Mouse (Mus musculus) B cell, adult 2 months (primary cell): ENCODE data around the gene Rundc3b.

Source experiments
- DNase-seq, 2 experiments: peaks; one replicate each; pipeline ENCODE4 v3.0.0; 2022

The Rundc3b gene

DNA sequence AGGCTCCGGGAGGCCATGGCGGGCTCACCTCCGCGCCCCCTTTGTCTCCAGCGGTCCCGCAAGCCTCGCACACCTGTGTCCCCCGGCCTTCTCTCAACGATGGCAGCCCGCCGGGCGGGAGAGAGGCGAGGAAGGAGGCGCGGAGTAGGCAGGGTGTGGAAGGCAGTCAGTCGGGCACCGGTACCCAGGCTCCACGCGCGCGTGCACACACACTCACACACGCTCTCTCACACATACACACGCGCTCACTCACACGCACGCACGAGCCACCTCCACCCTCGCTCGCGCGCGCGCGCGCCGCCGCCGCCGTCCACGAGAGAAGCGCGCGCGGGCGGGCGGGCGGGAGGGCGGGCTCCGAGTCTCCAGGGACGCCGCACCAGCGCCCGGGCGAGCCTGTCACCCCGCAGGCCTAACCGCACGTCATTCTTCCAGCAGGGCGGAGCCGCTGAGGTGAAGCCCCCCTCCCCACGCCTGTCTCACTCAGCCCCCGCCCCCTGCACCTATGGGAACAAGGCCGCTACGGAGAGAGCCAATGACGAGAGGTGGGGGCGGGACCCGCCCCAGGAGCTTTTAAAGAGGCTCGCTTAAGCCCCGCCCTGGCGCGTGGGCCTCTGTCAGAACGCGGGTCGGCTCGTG is at the start of gene Rundc3b:
TSS of gene Rundc3b (minus strand) at position 357 of the 636 bp plus-strand sequence.
- DNase-seq = peak; percentile 91 to 93

DNA sequence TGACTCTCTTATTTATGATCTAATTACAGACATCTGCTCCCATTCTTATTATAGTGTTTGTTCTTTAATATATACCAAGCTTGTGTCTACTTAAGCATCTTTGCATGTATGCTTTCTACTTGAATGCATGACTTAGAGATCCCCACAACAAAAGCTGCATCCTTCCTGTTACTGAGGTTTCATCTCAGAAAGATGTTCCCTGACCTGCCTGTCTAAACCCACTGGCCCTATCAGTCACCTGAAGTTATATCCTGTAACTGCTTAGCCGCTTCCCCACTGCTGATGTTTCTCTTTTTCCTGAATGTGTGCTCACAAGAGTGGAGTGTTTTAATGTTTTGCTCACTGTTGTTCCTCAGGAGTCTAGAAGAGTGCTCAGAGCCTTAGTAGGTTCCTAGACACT is 46.9 kb upstream of the Rundc3b start:
- no peak for DNase-seq

DNA sequence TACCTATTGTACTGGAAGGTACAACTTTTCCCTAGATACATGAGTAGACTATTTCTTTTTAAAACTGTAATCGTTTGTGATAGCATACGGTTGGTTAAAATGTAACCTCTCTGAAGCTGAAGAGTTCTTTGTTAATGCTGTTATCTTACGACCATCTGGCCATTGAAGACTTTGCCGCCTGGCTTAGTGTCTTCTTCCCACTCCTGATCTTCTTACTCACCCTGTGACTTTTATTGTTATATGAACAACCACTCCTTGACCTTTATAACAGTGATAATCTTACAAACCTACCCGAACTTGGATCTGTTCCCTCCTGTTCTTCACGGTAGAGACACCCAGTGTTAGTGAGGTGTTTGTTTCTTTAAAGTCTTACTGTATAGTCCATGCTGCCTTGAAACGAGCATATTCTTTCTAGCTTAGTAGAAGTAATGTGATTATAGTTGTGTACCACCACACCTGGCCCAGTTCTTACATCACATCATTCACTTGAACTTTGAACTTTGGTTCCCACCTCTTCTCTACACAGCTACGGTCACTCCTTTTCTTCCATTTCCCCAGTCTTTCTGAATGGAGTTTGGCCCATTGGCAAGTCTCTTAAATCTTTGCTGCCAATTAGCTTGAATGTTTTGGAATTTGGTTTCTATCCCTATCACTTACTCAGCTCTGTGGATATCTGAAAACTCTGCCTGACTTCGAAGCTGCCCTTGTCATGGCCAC is 45.2 kb upstream of the Rundc3b start:
- no peak for DNase-seq

DNA sequence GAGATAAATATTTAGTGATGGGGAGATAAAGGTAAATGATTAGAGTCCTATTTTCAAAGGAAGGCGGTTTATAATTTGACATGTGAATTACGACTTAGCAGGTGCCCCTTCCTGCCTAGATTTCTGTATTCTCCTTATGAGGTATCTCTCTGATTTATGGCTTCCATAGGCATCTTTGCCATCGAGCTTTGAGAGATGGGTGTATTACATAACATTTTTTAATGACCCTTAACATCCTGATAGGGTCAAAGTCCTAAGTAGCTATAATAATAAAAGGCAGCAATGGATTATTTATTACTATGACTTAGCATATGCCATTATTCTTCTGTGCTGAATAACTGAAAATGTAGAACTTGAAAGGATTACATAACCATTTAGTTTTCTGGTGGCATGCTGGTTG is 41.9 kb upstream of the Rundc3b start:
- DNase-seq = no peak

DNA sequence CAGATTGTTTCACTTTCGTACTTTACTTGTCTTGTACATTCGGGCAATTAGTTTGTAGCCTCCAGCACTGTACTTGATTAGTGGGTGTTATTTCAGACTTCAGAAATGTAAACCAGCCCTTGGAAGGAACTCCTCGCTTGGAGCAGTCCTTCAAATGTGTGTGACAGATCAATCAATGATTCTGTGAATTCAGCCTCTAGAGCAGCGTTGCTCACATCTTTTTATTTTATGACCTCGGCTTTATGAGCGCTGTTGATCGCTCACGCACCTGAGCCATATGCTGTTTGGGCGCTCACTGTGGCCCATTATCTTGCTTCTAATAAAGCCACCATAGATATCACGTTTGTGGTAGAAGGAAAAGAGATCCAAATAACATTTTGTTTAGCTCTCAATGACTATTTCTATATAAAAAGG is 38.0 kb upstream of the Rundc3b start:
- no peak for DNase-seq

DNA sequence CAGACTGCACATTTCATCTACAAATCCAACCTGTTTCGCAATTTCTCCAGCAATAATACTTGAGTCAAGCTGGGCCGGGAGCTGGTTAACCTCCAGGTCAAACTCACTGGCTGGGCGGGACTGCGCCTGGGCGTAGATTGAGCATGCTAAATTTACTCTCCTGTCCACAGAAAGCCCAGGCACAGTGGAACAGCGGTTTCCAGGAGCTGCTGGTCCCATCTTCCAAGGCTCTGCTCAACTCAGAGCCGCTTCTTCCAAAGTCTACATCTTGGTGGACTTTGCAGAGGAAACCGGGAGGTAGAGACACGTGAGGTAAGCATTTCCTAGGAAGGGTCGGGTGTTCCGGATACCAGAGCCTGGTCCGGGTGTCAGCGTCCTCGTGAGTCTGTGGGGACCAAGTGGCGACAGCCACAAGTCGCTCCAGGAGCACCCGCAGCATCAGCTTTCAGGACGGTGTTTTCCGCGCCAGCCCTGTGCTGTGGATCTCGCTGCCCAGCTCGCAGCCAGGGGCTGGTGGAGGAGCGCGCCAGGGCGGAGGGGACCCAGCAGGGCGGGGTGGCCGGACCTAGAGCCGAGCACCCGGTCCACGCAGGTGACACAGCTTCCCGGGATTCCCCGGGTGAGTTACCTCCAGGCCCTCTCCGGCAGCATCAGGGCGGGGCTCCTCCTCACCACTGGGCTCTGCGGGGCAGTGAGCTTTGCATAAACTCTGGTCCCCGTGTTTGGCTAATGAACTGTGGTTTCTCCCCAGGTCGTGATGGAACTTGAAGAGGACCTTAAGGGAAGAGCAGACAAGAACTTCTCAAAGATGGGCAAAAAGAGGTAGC is 37.4 kb upstream of the Rundc3b start, which contains the start of gene Abcb1a:
TSS of gene Abcb1a (plus strand) at position 167 of the 827 bp plus-strand sequence.
- peak; percentile 64 to 66 for DNase-seq

DNA sequence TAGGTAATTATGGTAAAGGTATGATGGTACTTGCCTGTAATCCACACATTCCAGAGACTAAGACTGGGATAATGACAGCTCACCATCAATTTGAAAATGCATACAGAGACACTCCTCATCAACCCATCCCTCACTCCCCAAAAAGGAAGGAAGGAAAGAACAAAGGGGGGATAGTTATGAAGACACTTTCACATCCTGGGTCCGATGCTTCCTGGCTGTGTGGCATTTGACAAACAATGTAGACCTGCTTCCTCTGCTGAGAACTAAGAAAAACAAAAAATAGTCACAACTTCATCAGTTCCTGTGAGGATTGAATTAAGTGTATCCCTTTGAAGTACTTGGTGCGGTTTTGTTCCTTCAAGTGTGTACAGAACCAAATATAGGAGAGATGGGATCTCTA is 29.3 kb upstream of the Rundc3b start:
- no peak for DNase-seq

DNA sequence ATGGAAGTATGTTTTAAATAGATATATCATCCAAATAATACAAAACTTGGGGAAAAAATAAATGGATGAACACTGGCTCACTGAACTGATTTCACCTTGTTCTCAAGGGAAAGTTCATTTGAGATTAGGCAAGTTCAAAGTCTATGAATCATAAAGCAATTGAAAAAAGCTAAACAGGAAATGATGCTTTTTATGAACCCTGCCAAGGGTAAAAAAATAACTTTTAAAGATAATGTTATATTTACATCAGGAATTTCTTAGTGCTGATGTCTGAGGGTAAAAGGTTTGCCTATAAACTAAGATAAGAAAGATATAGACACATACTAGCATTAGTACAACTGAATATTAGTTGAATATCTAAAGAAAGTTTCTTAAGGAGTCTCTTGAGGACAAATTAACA is 26.0 kb upstream of the Rundc3b start:
- no peak for DNase-seq

DNA sequence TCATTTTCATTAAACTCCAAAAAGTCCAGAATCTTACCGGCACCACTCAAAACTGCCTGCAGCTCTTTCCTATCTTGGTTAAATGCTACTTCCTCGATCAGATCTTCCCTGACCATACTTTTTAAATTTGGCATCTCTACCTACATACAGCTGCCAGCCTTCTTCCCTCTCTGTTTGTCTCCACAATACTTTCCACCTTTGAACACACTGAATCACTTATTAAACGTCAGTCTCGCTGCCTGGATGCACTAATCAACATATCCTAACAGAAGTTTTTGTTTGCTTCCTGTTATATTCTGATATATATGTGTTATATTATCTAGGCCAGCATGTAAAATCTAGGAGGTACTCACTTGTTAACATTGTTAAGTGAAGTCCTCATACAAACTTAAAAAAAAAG is 25.5 kb upstream of the Rundc3b start:
- no peak for DNase-seq

DNA sequence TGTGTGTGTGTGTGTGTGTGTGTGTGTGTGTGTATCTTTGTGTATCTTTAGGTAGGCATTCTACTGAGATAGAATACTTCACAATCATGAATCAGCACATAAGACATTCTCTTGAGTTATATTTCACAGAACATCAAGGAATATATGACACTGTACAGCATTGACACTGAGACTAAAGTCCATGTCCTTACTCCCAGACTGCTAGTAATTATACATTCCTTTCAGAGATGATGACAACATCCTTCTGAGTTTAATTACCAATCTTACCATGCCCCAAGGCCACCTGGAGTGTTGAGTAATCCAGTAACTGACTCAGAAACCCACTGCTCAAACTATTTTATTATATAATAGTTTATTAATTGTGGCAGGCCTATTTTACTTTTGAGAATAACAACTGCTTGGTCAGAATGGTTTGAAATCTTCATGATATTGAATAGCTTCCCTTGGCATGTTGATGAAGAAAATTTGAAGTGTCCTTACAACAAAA is 11.8 kb upstream of the Rundc3b start:
- DNase-seq = no peak

DNA sequence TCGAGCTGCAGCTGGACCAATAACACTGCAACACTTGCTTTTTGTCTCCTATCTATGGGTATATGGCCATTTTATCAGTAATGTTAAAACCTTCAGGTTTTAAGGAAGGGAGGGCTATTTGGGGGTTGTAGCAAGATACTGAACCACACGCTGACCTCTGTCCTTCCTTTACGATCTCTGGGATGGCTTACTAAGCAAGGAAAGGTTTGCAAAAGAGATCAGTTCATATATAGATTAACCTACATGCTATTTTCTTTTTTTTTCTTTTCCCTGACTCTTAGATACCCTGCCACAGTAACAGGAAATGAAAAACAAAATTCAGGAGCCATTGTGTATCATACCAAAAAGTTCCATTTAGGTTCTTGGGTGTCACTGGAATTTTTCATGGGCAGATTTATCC is 10.1 kb upstream of the Rundc3b start:
- DNase-seq = no peak

DNA sequence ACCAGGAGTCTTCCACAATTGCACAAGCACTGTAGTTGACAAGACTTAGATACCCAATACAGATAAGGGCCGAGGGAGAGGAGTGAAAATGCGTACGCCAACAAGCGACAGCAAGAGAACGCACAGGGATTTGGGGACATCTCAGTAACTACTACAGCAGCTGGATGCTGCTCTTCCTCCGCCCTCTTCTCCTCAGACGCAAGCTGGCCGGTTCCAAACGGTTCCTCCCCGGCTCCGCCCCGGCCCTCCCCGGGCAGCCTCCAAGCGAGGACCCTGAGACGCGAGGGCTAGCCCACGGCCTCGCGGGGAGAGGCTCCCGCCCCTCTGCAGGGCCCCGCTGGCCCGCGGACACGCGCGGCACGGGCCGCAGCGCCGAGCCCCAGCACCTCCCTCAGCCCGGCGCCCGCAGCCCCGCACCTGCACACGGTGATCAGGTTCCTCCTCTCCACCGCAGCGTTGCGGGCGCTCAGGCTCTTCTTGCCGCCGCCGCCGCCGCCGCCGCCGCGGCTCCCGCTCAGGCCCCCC is 619 bp downstream of the Rundc3b start:
- peak; percentile 52 to 54 for DNase-seq

DNA sequence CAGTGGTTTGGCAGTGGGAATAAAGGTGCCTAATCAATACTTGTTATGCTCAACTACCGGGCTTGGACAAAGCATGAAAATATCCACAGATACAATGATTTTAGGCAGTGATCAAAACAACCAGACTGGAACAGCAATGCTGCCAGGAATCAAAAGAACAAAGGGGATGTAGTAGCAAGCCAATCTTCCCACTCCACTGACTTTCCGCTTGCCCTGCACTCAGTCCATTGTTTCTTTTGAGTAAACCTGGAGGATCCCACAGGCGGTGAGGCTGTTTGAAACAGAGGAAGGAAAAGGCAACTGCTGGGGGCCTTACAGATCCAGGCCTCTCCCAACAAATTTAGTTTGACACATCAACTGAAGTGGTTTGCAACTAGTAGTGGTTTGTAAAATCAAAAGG is 51.6 kb downstream of the Rundc3b start:
- DNase-seq = no peak

DNA sequence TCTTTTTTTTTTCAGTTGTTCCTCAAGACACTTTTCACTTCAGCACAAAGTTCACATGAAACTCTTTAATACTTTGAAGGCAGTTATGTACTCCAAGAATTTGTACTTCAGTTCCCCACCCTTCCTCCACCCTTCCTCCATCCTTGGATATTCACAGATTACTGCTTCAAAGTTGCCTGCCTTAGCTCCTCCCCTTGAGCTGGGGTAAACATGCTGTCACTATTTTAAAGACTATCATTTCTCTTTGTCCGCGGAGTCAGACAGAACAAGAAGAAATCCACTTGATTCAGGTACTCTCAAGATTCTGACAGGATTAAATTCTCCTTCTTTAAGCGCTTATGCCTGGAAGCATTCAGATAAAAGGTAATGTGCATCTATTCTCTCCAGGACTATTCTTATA is 55.9 kb downstream of the Rundc3b start:
- no peak for DNase-seq

DNA sequence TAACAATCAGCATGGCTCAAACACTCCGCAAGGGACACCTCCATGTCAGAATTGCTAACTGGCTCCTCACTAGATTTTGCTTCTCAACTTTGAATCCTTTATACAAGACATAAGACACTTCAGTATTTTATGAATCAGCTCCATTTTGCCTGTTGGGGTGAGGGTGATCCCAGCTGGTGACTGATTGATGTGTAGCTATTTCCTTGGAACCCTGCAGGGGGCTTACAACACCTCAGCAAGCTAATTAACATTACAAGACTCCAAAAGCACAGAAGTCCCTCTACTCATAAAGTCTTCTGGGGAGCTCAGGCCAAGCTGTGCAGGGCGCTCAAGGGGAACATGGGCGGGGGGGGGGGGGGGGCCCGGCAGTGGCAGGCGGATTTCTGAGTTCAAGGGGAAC is 78.2 kb downstream of the Rundc3b start:
- no peak for DNase-seq

DNA sequence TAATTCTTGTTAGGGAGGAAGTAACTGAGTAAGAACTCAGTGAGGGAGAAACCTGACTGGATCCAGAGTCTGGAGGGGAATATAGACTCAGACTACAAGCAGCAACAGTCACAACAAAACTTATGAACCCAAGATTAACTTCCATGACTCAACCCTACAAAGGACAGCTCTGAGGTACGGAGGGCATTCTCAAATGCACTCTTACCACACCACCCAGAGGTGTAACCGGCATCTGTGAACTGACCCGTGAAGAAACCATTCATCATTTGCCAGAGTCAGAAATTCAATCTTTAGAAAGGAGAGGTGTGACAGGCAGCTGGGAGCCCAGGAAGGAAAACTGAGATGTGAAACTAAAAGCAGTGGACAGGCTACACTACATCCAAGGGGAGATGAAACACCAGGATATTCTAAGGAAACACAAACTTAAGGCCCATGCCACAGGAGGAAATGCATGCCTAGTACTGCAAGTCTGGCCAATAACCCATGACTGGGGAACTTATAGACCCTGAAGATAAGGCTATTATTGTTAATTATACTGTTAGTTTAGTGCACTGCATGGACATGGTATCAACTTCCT is 80.0 kb downstream of the Rundc3b start:
- no peak for DNase-seq

DNA sequence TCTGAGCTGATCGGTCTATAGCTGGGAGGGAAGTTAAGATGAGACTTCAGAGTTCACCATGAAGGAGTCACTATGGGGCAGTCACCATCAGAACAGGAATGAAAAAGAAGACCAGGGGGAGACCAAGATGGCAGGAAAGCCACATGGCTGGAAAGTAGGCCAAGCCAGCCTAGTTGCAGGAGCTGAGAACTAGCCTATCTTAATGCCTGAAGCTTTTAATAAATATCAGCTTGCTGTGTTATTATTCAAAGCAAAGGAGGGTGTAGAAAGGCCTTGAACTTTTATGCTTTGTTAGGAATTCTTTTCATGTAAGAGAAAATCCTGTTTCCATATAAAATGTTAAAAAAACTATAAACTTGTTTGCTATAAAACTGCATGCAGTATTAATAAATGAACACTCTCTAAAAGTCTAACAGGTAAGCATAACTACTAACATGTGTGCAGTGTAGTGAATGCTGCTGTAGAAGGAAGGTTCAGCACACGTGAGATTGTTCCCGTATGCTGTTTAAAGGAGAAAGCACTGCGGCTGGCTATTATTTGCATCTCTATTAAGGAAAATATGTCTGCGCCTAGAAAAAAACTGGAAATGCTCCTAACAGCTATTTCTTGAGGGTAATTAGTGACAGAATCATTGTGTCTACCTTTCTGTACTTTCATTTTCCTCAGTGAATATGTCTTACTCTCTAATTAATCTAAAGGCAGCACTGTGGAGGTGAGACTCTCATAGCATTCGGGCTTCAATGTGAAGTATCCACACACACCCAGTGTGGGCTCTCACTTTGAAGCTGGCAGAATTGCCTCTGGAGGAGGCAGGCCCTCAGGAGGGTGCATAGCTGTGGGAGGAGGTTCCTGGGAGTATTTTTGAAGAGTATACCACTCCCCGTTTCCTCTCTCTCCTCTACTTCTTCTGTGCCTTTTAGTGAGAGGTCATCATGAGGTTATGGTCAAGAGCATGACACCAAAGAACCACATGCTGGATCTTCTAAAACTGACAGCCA is 81.3 kb downstream of the Rundc3b start:
- DNase-seq = no peak

DNA sequence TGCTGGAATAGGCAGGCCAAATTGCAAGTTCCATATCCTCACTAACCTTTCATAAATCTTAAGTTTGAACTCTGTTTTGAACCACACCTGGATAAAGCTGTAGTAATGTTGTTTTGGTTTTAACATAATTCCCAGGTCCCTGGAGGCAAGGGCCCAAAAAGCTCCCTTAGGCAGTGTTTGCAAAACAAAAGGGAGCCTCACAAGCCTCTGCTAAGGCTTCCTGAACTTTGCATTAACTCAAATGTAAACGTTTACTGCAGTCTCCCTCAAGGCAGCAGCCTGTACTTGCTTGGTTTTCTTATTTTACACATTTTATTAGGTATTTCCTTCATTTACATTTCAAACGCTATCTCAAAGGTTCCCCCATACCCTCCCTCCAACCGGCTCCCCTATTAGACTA is 103.7 kb downstream of the Rundc3b start:
- DNase-seq = no peak

DNA sequence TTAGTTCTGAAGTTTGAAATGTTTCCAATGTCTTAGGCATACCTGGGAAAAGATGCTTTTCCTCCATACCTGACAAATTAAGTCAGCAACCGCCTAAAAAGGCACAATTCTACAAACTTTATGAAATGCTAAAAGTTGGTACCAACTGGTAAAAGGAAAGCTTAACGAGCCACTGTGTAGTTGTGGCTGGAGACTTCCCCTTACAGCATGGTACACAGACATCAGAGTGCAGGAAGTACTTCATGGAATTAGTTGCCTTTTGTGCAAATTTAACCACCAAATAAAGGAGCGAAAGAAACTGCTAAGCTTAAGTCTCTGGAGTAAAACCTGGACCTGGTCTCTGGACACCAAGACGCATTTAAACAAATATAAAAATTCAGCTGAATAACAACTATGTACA is 131.0 kb downstream of the Rundc3b start:
- no peak for DNase-seq

DNA sequence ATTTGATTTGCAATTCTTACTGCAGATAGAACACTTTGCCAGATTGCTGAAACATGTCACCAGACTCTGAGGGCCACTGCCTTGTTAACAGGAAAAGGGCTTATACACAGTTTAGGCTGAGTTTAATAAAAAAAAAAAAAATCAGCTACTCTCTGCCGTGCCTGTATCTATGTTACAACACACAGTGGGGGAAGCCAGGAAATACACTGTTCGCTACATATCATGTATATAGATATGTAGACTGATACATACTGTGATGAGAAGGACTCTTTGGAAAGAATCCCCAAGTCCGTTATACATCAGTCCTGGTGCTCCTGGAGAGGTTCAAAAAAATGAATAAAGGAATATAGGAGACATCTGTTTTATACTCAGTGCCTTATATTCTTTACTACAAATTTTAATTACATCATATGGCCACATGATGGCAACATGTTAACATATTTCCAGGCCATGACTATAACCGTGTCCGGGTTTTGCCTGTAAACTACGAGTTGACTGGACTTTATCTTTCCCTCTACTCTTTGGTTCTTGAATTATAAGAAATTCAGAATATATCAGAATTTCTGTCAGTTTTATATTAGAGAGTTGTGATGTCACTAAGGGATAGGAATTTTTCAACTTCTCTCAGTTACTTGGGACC is 133.2 kb downstream of the Rundc3b start:
- DNase-seq = peak; percentile 9 to 17

DNA sequence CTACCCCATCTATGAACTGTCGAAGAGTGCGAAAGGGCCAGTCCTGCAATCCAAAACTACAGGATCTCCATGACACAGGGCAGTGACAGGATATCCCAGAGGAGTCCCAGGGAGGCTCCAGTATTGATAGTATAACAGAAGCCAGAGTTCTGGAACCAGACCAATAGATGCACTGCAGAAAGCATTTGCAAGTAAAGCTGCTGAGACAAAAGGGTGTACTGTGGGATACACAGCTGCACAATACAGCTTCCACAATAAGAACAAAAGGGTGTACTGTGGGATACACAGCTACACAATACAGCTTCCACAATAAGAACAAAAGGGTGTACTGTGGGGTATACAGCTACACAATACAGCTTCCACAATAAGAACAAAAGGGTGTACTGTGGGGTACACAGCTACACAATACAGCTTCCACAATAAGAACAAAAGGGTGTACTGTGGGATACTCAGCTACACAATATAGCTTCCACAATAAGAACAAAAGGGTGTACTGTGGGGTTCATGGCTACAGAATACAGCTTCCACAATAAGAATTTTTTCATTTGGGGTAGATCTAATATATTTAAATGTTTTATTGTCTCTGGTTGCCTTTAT is 134.0 kb downstream of the Rundc3b start:
- DNase-seq = no peak
